Mouse (Mus musculus) limb, embryonic 15.5 days (tissue): ENCODE measurements around the gene Opn5. TPM values are rescaled to one million over a fixed set of nuclear protein-coding genes. Genes with fewer than 3 reads are reported as not detected.

Source experiments
- ATAC-seq: fragments of 200-750 bp; cut with Nextera tagmentation; 2 replicates; pipeline ENCODE4 v1.8.0; 2017; ENCODE audit warnings: low read depth, moderate TSS enrichment; ENCODE audit not compliant: insufficient number of reproducible peaks, low FRiP score, low TSS enrichment
- H3K27ac ChIP-seq: fragments of 300-500 bp; sonication (generic); 2 replicates; pipeline ENCODE4 v1.5.1; 2015; ENCODE audit warnings: moderate library complexity, mild to moderate bottlenecking, inconsistent platforms
- H3K27me3 ChIP-seq: fragments of 300-500 bp; sonication (generic); 2 replicates; pipeline ENCODE4 v1.6.1; 2015; ENCODE audit warnings: inconsistent platforms
- H3K36me3 ChIP-seq: fragments of 300-500 bp; sonication (generic); 2 replicates; pipeline ENCODE4 v1.6.1; 2015; ENCODE audit warnings: inconsistent platforms
- H3K4me1 ChIP-seq: fragments of 300-500 bp; sonication (generic); 2 replicates; pipeline ENCODE4 v1.6.1; 2015; ENCODE audit warnings: inconsistent platforms
- H3K4me2 ChIP-seq: fragments of 300-500 bp; sonication (generic); 2 replicates; pipeline ENCODE4 v1.6.1; 2015; ENCODE audit warnings: mild to moderate bottlenecking, inconsistent platforms
- H3K4me3 ChIP-seq: fragments of 300-500 bp; sonication (generic); 2 replicates; pipeline ENCODE4 v1.5.1; 2015; ENCODE audit warnings: mild to moderate bottlenecking, inconsistent platforms
- H3K9ac ChIP-seq: fragments of 300-500 bp; sonication (generic); 2 replicates; pipeline ENCODE4 v1.6.1; 2015; ENCODE audit warnings: inconsistent platforms
- H3K9me3 ChIP-seq: fragments of 300-500 bp; sonication (generic); 2 replicates; pipeline ENCODE4 v1.6.1; 2016; ENCODE audit warnings: inconsistent platforms
- WGBS: fragments of 180-500 bp; shearing (Covaris S2); methylation state at CpG from one replicate; pipeline ENCODE4 v1.1.7; 2015; 5-methylcytosine and 5-hydroxymethylcytosine counted together
- polyA plus RNA-seq: library from polyadenylated mRNA; unstranded; fragments of >200 nt; fragmentation: Nextera tagmentation; extraction: Ambion mirVana; gene quantifications from 2 replicates; pipeline ENCODE4 v1.2.1, GENCODE M21; 2015

The Opn5 gene
- polyA plus RNA-seq: not detected in 2 replicates

GRCm38 (mm10) chr17:42611295-42611694 lies at the start of gene Opn5:
Opn5 (minus strand) TSS chr17:42611395.
- Histone ChIP-seq H3K4me3 (no peak within 1 kb of the TSS), H3K4me2 (no peak within 1 kb of the TSS), H3K9ac (no peak within 1 kb of the TSS), H3K27me3 (no peaks in the 10 kb centered on the region), H3K36me3 (no peaks in the 10 kb centered on the region), H3K27ac (no peak within 1 kb of the TSS), H3K4me1 (0 out of 2 replicates have a peak, but pooled peaks cover 2% of the 10 kb centered on the region), H3K9me3 (no peaks in the 10 kb centered on the region)
- 78% methylated on average over 8 of the region's 8 CpGs for WGBS
- no peak for ATAC-seq

- Histone ChIP-seq H3K27ac (no peak overlapping the region), H3K27me3 (no peaks in the 10 kb centered on the region), H3K4me2 (no peak overlapping the region), H3K36me3 (no peaks in the 10 kb centered on the region), H3K4me3 (no peak overlapping the region), H3K4me1 (no peaks in the 10 kb centered on the region), H3K9ac (no peak overlapping the region), H3K9me3 (no peaks in the 10 kb centered on the region)
- no peak for ATAC-seq
- 21% methylated on average over 14 of the region's 14 CpGs for WGBS
These were observed 47.6 kb upstream of the Opn5 start for GRCm38 (mm10) chr17:42658634-42659422.

GRCm38 (mm10) chr17:42643416-42643815 lies 32.2 kb upstream of the Opn5 start:
- 90% methylated on average over 3 of the region's 3 CpGs for WGBS
- Histone ChIP-seq H3K27me3 (no peaks in the 10 kb centered on the region), H3K36me3 (no peaks in the 10 kb centered on the region), H3K4me1 (no peaks in the 10 kb centered on the region), H3K27ac (no peak overlapping the region), H3K4me3 (no peak overlapping the region), H3K9ac (no peak overlapping the region), H3K4me2 (no peak overlapping the region), H3K9me3 (no peaks in the 10 kb centered on the region)
- no peak for ATAC-seq

GRCm38 (mm10) chr17:42630206-42630605 lies 19.0 kb upstream of the Opn5 start:
- Histone ChIP-seq H3K9ac (no peak overlapping the region), H3K4me1 (no peaks in the 10 kb centered on the region), H3K27me3 (no peaks in the 10 kb centered on the region), H3K9me3 (no peaks in the 10 kb centered on the region), H3K36me3 (no peaks in the 10 kb centered on the region), H3K4me3 (no peak overlapping the region), H3K27ac (no peak overlapping the region), H3K4me2 (no peak overlapping the region)
- ATAC-seq: no peak
- 81% methylated on average over 2 of the region's 2 CpGs for WGBS

- H3K27ac ChIP-seq: no peak overlapping the region
- WGBS: 37% methylated on average over 6 of the region's 6 CpGs
- ATAC-seq: no peak
- no peaks in the 10 kb centered on the region for H3K36me3 ChIP-seq
- no peaks in the 10 kb centered on the region for H3K9me3 ChIP-seq
- H3K4me1 ChIP-seq: no peaks in the 10 kb centered on the region
- no peak overlapping the region for H3K4me3 ChIP-seq
- H3K27me3 ChIP-seq: no peaks in the 10 kb centered on the region
- no peak overlapping the region for H3K9ac ChIP-seq
- H3K4me2 ChIP-seq: no peak overlapping the region
These were observed 2.0 kb upstream of the Opn5 start for GRCm38 (mm10) chr17:42613043-42613737.

- Histone ChIP-seq H3K4me3 (no peak overlapping the region), H3K27ac (no peak overlapping the region), H3K36me3 (no peaks in the 10 kb centered on the region), H3K9me3 (no peaks in the 10 kb centered on the region), H3K4me1 (peaks cover 3% of the 10 kb centered on the region; the same call in 1 of the 2 replicates), H3K4me2 (no peak overlapping the region), H3K9ac (no peak overlapping the region), H3K27me3 (no peaks in the 10 kb centered on the region)
- no peak for ATAC-seq
- WGBS: 41% methylated on average over 3 of the region's 3 CpGs
These were observed 2.9 kb downstream of the Opn5 start for GRCm38 (mm10) chr17:42608270-42608669.

- ATAC-seq: peak; percentile 67; the same call in 1 of the 2 replicates
- H3K27me3 ChIP-seq: no peaks in the 10 kb centered on the region
- no peak overlapping the region for H3K27ac ChIP-seq
- H3K9ac ChIP-seq: no peak overlapping the region
- H3K4me1 ChIP-seq: peaks cover 5% of the 10 kb centered on the region; the same call in 1 of the 2 replicates
- H3K36me3 ChIP-seq: no peaks in the 10 kb centered on the region
- WGBS: 22% methylated on average over 15 of the region's 15 CpGs
- no peak overlapping the region for H3K4me2 ChIP-seq
- H3K9me3 ChIP-seq: no peaks in the 10 kb centered on the region
- no peak overlapping the region for H3K4me3 ChIP-seq
These were observed 8.1 kb downstream of the Opn5 start for GRCm38 (mm10) chr17:42602829-42603784.

GRCm38 (mm10) chr17:42586486-42586885 lies 24.7 kb downstream of the Opn5 start:
- H3K27ac ChIP-seq: no peak overlapping the region
- H3K36me3 ChIP-seq: no peaks in the 10 kb centered on the region
- no peaks in the 10 kb centered on the region for H3K27me3 ChIP-seq
- no peaks in the 10 kb centered on the region for H3K9me3 ChIP-seq
- no peak overlapping the region for H3K9ac ChIP-seq
- H3K4me1 ChIP-seq: no peaks in the 10 kb centered on the region
- no peak overlapping the region for H3K4me2 ChIP-seq
- H3K4me3 ChIP-seq: no peak overlapping the region
- no peak for ATAC-seq
- 54% methylated on average over 1 of the region's 1 CpGs for WGBS

- 76% methylated on average over 2 of the region's 2 CpGs for WGBS
- Histone ChIP-seq H3K36me3 (no peaks in the 10 kb centered on the region), H3K9ac (no peak overlapping the region), H3K9me3 (no peaks in the 10 kb centered on the region), H3K27ac (no peak overlapping the region), H3K4me3 (no peak overlapping the region), H3K4me2 (no peak overlapping the region), H3K27me3 (no peaks in the 10 kb centered on the region), H3K4me1 (no peaks in the 10 kb centered on the region)
- no peak for ATAC-seq
These were observed 28.2 kb downstream of the Opn5 start for GRCm38 (mm10) chr17:42583029-42583331.

- no peak overlapping the region for H3K4me2 ChIP-seq
- H3K4me1 ChIP-seq: no peaks in the 10 kb centered on the region
- no peaks in the 10 kb centered on the region for H3K36me3 ChIP-seq
- no peaks in the 10 kb centered on the region for H3K27me3 ChIP-seq
- no peak overlapping the region for H3K4me3 ChIP-seq
- ATAC-seq: no peak
- no peak overlapping the region for H3K9ac ChIP-seq
- H3K27ac ChIP-seq: no peak overlapping the region
- no peaks in the 10 kb centered on the region for H3K9me3 ChIP-seq
- WGBS: 64% methylated on average over 1 of the region's 1 CpGs
These were observed 28.7 kb downstream of the Opn5 start for GRCm38 (mm10) chr17:42582281-42583028.

GRCm38 (mm10) chr17:42580623-42581022 lies 30.6 kb downstream of the Opn5 start:
- H3K36me3 ChIP-seq: no peaks in the 10 kb centered on the region
- ATAC-seq: no peak
- H3K9ac ChIP-seq: no peak overlapping the region
- H3K27me3 ChIP-seq: no peaks in the 10 kb centered on the region
- no peaks in the 10 kb centered on the region for H3K9me3 ChIP-seq
- H3K4me1 ChIP-seq: peaks cover 6% of the 10 kb centered on the region; the same call in 1 of the 2 replicates
- no peak overlapping the region for H3K27ac ChIP-seq
- 60% methylated on average over 4 of the region's 4 CpGs for WGBS
- H3K4me3 ChIP-seq: no peak overlapping the region
- H3K4me2 ChIP-seq: no peak overlapping the region
